Mouse (Mus musculus) MEL (cell line): ENCODE data around the gene Gpat2.
A peak's percentile ranks its signal among the peaks of the same experiment; 100 is the strongest.

Experiments used
- CTCF ChIP-seq, 3 experiments: IDR thresholded peaks in 2 of 3; conservative IDR thresholded peaks in 1 of 3; 2 replicates each; pipeline ENCODE4 v1.5.1; 2011 to 2012; ENCODE audit warnings: low read length in 3 of 3, low read depth in 2 of 3, mild to moderate bottlenecking in 2 of 3, improper control_type of control experiment in 1 of 3, inconsistent platforms in 1 of 3, mixed read lengths in 1 of 3, moderate library complexity in 1 of 3; ENCODE audit not compliant: control insufficient read depth in 1 of 3, insufficient read depth in 1 of 3, poor library complexity in 1 of 3, severe bottlenecking in 1 of 3
- ETS1 ChIP-seq: IDR thresholded peaks from 2 replicates; pipeline ENCODE4 v1.6.1; 2012; ENCODE audit warnings: low read depth, mild to moderate bottlenecking, inconsistent platforms, low read length, improper control_type of control experiment, moderate library complexity
- GABPA ChIP-seq: IDR thresholded peaks from 2 replicates; pipeline ENCODE4 v1.6.1; 2012; ENCODE audit warnings: low read depth, mild to moderate bottlenecking, inconsistent platforms, low read length, improper control_type of control experiment, moderate library complexity
- GATA1 ChIP-seq: IDR thresholded peaks from 2 replicates; pipeline ENCODE4 v1.6.1; 2011; ENCODE audit warnings: low read depth, low read length, improper control_type of control experiment
- MAX ChIP-seq: IDR thresholded peaks from 2 replicates; pipeline ENCODE4 v1.6.1; 2011; ENCODE audit warnings: low read length, improper control_type of control experiment
- NELFE ChIP-seq: IDR thresholded peaks from 2 replicates; pipeline ENCODE4 v1.6.1; 2011; ENCODE audit warnings: low read depth, low read length, improper control_type of control experiment
- NRF1 ChIP-seq: IDR thresholded peaks from 2 replicates; pipeline ENCODE4 v1.6.1; 2014; ENCODE audit warnings: low read depth, mild to moderate bottlenecking, inconsistent platforms, low read length, improper control_type of control experiment, moderate library complexity; ENCODE audit not compliant: poor library complexity, insufficient read depth, severe bottlenecking
- POLR2A ChIP-seq, 2 experiments: IDR thresholded peaks; 2 replicates each; pipeline ENCODE4 v1.6.1; 2011 to 2012; ENCODE audit warnings: low read length in 2 of 2, mild to moderate bottlenecking in 2 of 2, control low read depth in 1 of 2, improper control_type of control experiment in 1 of 2, low read depth in 1 of 2, moderate library complexity in 1 of 2; ENCODE audit not compliant: control insufficient read depth in 1 of 2, insufficient read depth in 1 of 2, poor library complexity in 1 of 2
- POLR2AphosphoS2 ChIP-seq: IDR thresholded peaks from 2 replicates; pipeline ENCODE4 v1.6.1; 2011; ENCODE audit warnings: low read length, improper control_type of control experiment
- TAL1 ChIP-seq: IDR thresholded peaks from 2 replicates; pipeline ENCODE4 v1.6.1; 2012; ENCODE audit warnings: mild to moderate bottlenecking, inconsistent platforms, low read length, moderate library complexity, mixed read lengths
- ZMIZ1 ChIP-seq: IDR thresholded peaks from 2 replicates; pipeline ENCODE4 v1.6.1; 2012; ENCODE audit warnings: low read depth, mild to moderate bottlenecking, inconsistent platforms, low read length, improper control_type of control experiment, moderate library complexity

DNA sequence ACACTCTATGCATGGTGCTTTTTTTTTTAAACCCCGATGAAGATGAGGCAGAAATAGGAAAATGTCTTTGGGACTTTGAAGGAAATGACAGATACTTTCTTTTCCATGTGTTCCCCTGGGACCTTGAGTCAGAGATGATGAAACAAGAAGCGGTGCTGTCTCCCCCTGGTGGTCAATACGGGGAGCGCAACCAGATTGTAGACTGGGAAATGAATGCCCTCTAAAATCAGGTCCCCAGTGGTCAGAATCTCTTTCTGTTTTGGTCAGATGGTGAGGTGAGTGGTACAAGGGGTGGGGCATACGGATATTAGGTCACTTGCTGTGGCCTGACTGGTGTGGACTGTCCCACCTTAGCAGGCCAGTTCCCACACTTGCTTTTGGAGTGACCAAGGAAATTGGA, 28.8 kb downstream of the Gpat2 start:
- TF ChIP-seq MAX = no peak
- no peak for TF ChIP-seq NELFE
- no peak for TF ChIP-seq ZMIZ1
- TF ChIP-seq POLR2A (IDR thresholded peaks at IDR 0.05; ENCODE audit: control insufficient read depth in 1 of 2, insufficient read depth in 1 of 2, low read depth in 1 of 2, low read length in 2 of 2, poor library complexity in 1 of 2) = no peak
- no peak for TF ChIP-seq ETS1
- TF ChIP-seq POLR2AphosphoS2 = no peak
- peak; percentile 81 to 91 (median 90) for TF ChIP-seq CTCF (IDR thresholded peaks at IDR 0.05 in 2 of 3, conservative IDR thresholded peaks at IDR 0.05 in 1 of 3; ENCODE audit: control insufficient read depth in 1 of 3, insufficient read depth in 1 of 3, low read depth in 2 of 3, low read length in 3 of 3, poor library complexity in 1 of 3, severe bottlenecking in 1 of 3)
- no peak for TF ChIP-seq TAL1
- TF ChIP-seq GABPA = no peak
- TF ChIP-seq NRF1 = no peak
- TF ChIP-seq GATA1 = no peak
